Mouse (Mus musculus) embryonic stem cell, embryonic (primary cell): ENCODE measurements at regions not wholly inside any gene's neighbourhood (a gene's known extent, or its start where the extent isn't known, plus 50 kb on each side); places are given as distances from the start of the nearest gene placed in this dataset.

Experiments used
- CTCF ChIA-PET, 4 experiments: fragments of 300-600 bp in 2 of 4; fragments of 350-600 bp in 2 of 4; sonication (Branson Sonifier 250); formaldehyde crosslinking; loops; one replicate each; lab custom pipeline; 2022; ENCODE audit warnings: inconsistent platforms in 2 of 4; lab: Charles Lee
- POLR2A ChIA-PET, 4 experiments: fragments of 300-600 bp in 2 of 4; fragments of 350-600 bp in 2 of 4; sonication (Branson Sonifier 250); formaldehyde crosslinking; loops; one replicate each; lab custom pipeline; 2022; ENCODE audit warnings: antibody characterized with exemption in 4 of 4, inconsistent platforms in 1 of 4; lab: Charles Lee

DNA sequence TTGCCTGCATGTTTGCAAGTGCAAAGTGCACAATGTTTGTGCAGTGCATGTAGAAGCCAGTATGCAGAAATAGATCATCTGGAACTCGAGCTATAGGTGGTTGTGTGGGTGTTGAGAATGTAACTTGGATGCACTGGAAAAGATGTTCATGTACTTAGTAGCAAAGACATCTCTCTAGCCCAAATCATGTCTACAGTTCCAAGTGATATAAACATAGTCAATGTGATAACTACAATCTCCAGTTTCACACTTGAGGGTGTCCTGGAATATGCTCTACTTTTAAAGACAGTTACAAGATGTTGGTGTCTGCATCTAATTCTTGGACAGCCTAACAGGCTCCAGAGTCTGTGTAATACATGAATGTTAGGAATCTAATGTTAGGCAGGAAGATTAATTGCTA, 657.4 kb downstream of the Nsun3 start:
- POLR2A ChIA-PET: no interaction called here
- CTCF ChIA-PET: no interaction called here

DNA sequence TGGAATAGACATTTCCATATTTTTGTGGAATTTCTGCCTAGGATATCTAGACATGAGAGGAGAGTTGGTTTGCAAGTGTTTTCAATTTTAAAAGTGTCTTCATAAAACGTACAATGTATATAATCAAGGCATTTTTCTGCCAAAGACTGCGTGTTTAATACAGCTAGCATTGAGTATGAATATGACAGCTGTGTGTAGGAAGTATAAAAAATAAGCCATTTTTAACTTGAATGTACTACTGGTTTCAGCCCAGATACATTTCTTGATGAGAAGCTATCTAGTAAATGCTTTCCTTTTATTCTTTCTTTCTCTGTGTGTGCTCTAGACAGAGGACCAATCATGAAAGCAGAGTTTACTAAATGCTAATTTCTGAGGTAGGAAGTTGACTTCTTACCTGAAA, 658.5 kb downstream of the Nsun3 start:
- ChIA-PET CTCF (no interaction called here), POLR2A (no interaction called here)

DNA sequence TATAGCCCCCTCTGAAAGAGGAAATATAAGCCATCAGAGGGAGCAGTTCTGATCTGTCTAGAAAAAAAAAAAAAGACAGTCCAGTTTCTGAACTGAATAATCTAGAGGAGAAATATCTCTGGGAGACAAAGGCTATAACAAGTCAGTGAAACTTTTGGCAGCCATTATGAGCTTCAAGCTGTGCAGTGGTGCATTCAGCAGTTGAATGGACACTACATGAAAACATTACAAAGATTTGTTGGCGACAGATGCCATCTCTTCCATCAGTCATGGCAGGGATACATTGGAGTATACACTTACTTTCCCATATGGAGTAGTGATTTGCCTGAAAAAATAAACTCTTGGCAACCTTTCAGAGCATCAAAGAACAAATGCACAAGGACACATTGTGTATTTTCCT, 660.8 kb downstream of the Nsun3 start:
- ChIA-PET CTCF (no interaction called here), POLR2A (interaction anchor here in 1 of 4 experiments (0.6 kb wide), 1 partner anchor 137 kb away, joined by 3 read pairs; no protein-coding TSS in a partner anchor)
